14 mouse cellular contexts compared by ENCODE assay signal in genomic region chr2:143656968-143657367, GRCm38 (mm10).
DNase-seq lines count a peak whose midpoint lies in the region; ATAC-seq lines count a peak whose summit lies in the region.
"Had no signal": no experiment of that assay in that cellular context is flagged by ENCODE, and none has a peak within 500 bp of the region (broad histone marks: within the 10 kb centered on the region; RNA-seq: fewer than 3 reads in every experiment).

No protein-coding gene starts in this region.

- no peaks in the 10 kb centered on the region for H3K9me3 ChIP-seq in hindbrain, embryonic 10.5 days
- H3K9me3 ChIP-seq in hindbrain, embryonic 13.5 days, result no peaks in the 10 kb centered on the region
- H3K9me3 ChIP-seq in hindbrain, embryonic 16.5 days (ENCODE audit: control insufficient read depth, low read length), result no peaks in the 10 kb centered on the region
- no peaks in the 10 kb centered on the region for H3K9me3 ChIP-seq in neural tube, embryonic 13.5 days
- H3K9me3 ChIP-seq: heart, embryonic 15.5 days had no signal

- no peak overlapping the region for H3K4me3 ChIP-seq in hindbrain, embryonic 10.5 days
- no peak overlapping the region for H3K4me3 ChIP-seq in hindbrain, embryonic 13.5 days
- H3K4me3 ChIP-seq in hindbrain, embryonic 16.5 days (ENCODE audit: low read length), result no peak overlapping the region
- no peak overlapping the region for H3K4me3 ChIP-seq in neural tube, embryonic 13.5 days
- H3K4me3 ChIP-seq: erythroblast, embryonic 14.5 days; heart, embryonic 15.5 days had no signal

- DNase-seq in hindbrain, embryonic 10.5 days (ENCODE audit: low spot score), result peak; percentile 10
- peak; percentile 45 to 59 for DNase-seq in cerebellum, adult 18-20 months
- no peak for DNase-seq in layer of hippocampus, postnatal 36 days
- DNase-seq in thymus, postnatal 4 days, result no peak
- DNase-seq: adrenal gland, postnatal 36 days; gastrocnemius, postnatal 14 days; kidney, postnatal 4 days had no signal

- no peaks in the 10 kb centered on the region for H3K4me1 ChIP-seq in hindbrain, embryonic 10.5 days (replicated peaks)
- peaks cover 9% of the 10 kb centered on the region; the same call in 1 of the 2 replicates for H3K4me1 ChIP-seq in hindbrain, embryonic 13.5 days (replicated peaks)
- no peaks in the 10 kb centered on the region; the same call in 1 of the 2 replicates for H3K4me1 ChIP-seq in hindbrain, embryonic 16.5 days (ENCODE audit: control insufficient read depth, insufficient read depth, low read depth, low read length)
- H3K4me1 ChIP-seq in neural tube, embryonic 13.5 days (replicated peaks), result peaks cover 9% of the 10 kb centered on the region; the same call in 1 of the 2 replicates
- H3K4me1 ChIP-seq: heart, embryonic 15.5 days had no signal

- H3K27me3 ChIP-seq in hindbrain, embryonic 10.5 days (ENCODE audit: insufficient read depth, poor library complexity, severe bottlenecking), result no peaks in the 10 kb centered on the region
- H3K27me3 ChIP-seq in hindbrain, embryonic 13.5 days, result no peaks in the 10 kb centered on the region
- no peaks in the 10 kb centered on the region for H3K27me3 ChIP-seq in hindbrain, embryonic 16.5 days (replicated peaks; ENCODE audit: control insufficient read depth, insufficient read depth, low read length)
- H3K27me3 ChIP-seq in neural tube, embryonic 13.5 days, result no peaks in the 10 kb centered on the region
- H3K27me3 ChIP-seq: heart, embryonic 15.5 days had no signal

- no peak overlapping the region for H3K9ac ChIP-seq in hindbrain, embryonic 13.5 days
- no peak overlapping the region for H3K9ac ChIP-seq in hindbrain, embryonic 16.5 days (ENCODE audit: low read depth, low read length)
- no peak overlapping the region for H3K9ac ChIP-seq in neural tube, embryonic 13.5 days
- H3K9ac ChIP-seq: heart, embryonic 15.5 days; liver, embryonic 14.5 days had no signal

- H3K27ac ChIP-seq in hindbrain, embryonic 10.5 days, result no peak overlapping the region
- H3K27ac ChIP-seq in hindbrain, embryonic 13.5 days, result no peak overlapping the region
- no peak overlapping the region for H3K27ac ChIP-seq in hindbrain, embryonic 16.5 days (ENCODE audit: low read depth, low read length)
- no peak overlapping the region for H3K27ac ChIP-seq in neural tube, embryonic 13.5 days (replicated peaks)
- H3K27ac ChIP-seq: heart, embryonic 15.5 days; liver, embryonic 14.5 days had no signal

- no peaks in the 10 kb centered on the region for H3K36me3 ChIP-seq in hindbrain, embryonic 10.5 days
- H3K36me3 ChIP-seq in hindbrain, embryonic 13.5 days, result no peaks in the 10 kb centered on the region
- H3K36me3 ChIP-seq in hindbrain, embryonic 16.5 days (ENCODE audit: control insufficient read depth, insufficient read depth, low read length), result no peaks in the 10 kb centered on the region
- no peaks in the 10 kb centered on the region for H3K36me3 ChIP-seq in neural tube, embryonic 13.5 days
- H3K36me3 ChIP-seq: heart, embryonic 15.5 days had no signal

- H3K4me2 ChIP-seq in hindbrain, embryonic 13.5 days, result no peak overlapping the region
- no peak overlapping the region for H3K4me2 ChIP-seq in hindbrain, embryonic 16.5 days (ENCODE audit: low read length)
- no peak overlapping the region for H3K4me2 ChIP-seq in neural tube, embryonic 13.5 days
- H3K4me2 ChIP-seq: heart, embryonic 15.5 days had no signal

- no peak for ATAC-seq in hindbrain, embryonic 13.5 days (ENCODE audit: low FRiP score)
- peak; percentile 81 for ATAC-seq in hindbrain, embryonic 16.5 days
- peak; percentile 69 for ATAC-seq in neural tube, embryonic 13.5 days (ENCODE audit: low read depth)
- ATAC-seq: intestine, postnatal 0 days had no signal

- 64% methylated on average over 4 of the region's 4 CpGs for WGBS in hindbrain, embryonic 10.5 days
- 43% methylated on average over 4 of the region's 4 CpGs for WGBS in hindbrain, embryonic 13.5 days
- 44% methylated on average over 4 of the region's 4 CpGs for WGBS in hindbrain, embryonic 16.5 days
- WGBS in neural tube, embryonic 13.5 days, result 48% methylated on average over 4 of the region's 4 CpGs

Comparison
In these comparisons a context has a peak if more than half of its experiments do, and no peak if none do; other contexts are left out.
1. DNase-seq: peak in hindbrain, embryonic 10.5 days (single experiment) and cerebellum, adult 18-20 months (2 of 2); none in layer of hippocampus, postnatal 36 days (0 of 2) and thymus, postnatal 4 days (single experiment).